Mouse (Mus musculus): Measurements from ENCODE around the gene Rfx7.

DNA sequence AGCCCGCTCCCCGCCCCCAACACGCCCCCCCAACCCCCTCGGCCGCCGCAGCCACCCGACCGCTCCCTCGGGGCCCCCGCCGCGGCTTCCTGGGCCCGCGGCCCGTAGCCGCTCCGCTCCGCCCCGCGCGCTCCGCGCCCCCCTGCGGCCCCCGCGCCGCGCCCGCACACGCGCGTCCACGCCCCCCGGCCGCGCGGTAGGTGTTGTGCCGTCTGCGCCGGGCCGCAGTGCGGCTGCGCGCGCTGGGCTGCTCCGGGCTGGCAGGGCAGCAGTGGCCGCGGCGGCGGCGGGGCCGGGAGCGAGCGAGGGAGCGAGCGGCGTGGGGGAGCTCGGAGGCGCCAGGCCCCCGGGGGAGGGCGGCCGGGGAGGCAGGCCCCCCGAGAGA is at the start of gene Rfx7:
- TF ChIP-seq POLR2A (IDR thresholded peaks at IDR 0.05; ENCODE audit: low read depth, low read length) (peak; percentile 68), CTCF (IDR thresholded peaks at IDR 0.05; ENCODE audit: extremely low read depth, insufficient read length, insufficient replicate concordance, low read depth, low read length) (no peak)

All from small intestine, adult 2 months (tissue).